Mouse (Mus musculus) neural tube, embryonic 14.5 days (tissue): Measurements from ENCODE around the gene Aoc1. TPM values are rescaled to one million over a fixed set of nuclear protein-coding genes. Genes with fewer than 3 reads are reported as not detected.
"Not testable (repeated sequence)": the region's sequence is repeated elsewhere in the genome, so short reads cannot be mapped to it uniquely, and the experiment has no call there.

Source experiments
- ATAC-seq: fragments of 200-750 bp; cut with Nextera tagmentation; 2 replicates; pipeline ENCODE4 v1.8.0; 2017; ENCODE audit warnings: low read depth, mild to moderate bottlenecking, moderate TSS enrichment, moderate library complexity
- H3K27ac ChIP-seq: fragments of 300-500 bp; sonication (generic); 2 replicates; pipeline ENCODE4 v1.5.1; 2014; ENCODE audit warnings: low read depth, mild to moderate bottlenecking, control low read depth, low read length, moderate library complexity, mixed read lengths
- H3K27me3 ChIP-seq: fragments of 300-500 bp; sonication (generic); 2 replicates; pipeline ENCODE4 v1.6.1; 2014; ENCODE audit warnings: low read length; ENCODE audit not compliant: control insufficient read depth, insufficient read depth
- H3K36me3 ChIP-seq: fragments of 300-500 bp; sonication (generic); 2 replicates; pipeline ENCODE4 v1.6.1; 2014; ENCODE audit warnings: low read length, mixed read lengths; ENCODE audit not compliant: control insufficient read depth, insufficient read depth
- H3K4me1 ChIP-seq: fragments of 300-500 bp; sonication (generic); 2 replicates; pipeline ENCODE4 v1.6.1; 2014; ENCODE audit warnings: low read length; ENCODE audit not compliant: control insufficient read depth, insufficient read depth
- H3K4me2 ChIP-seq: fragments of 300-500 bp; sonication (generic); 2 replicates; pipeline ENCODE4 v1.6.1; 2014; ENCODE audit warnings: mild to moderate bottlenecking, low read depth, low read length, control low read depth
- H3K4me3 ChIP-seq: fragments of 300-500 bp; sonication (generic); 2 replicates; pipeline ENCODE4 v1.5.1; 2014; ENCODE audit warnings: low read depth, low read length, control low read depth, mixed read lengths
- H3K9ac ChIP-seq: fragments of 300-500 bp; sonication (generic); replicated peaks from 2 replicates; pipeline ENCODE4 v1.6.1; 2014; ENCODE audit warnings: low read depth, mild to moderate bottlenecking, control low read depth, low read length, mixed read lengths
- H3K9me3 ChIP-seq: fragments of 300-500 bp; sonication (generic); 2 replicates; pipeline ENCODE4 v1.6.1; 2016; ENCODE audit warnings: low read length; ENCODE audit not compliant: control insufficient read depth
- WGBS: fragments of 180-500 bp; shearing (Covaris S2); extraction: QIAGEN DNeasy Blood & Tissue Kit; methylation state at CpG from one replicate; pipeline ENCODE4 v1.1.7; 2014; 5-methylcytosine and 5-hydroxymethylcytosine counted together
- polyA plus RNA-seq: library from polyadenylated mRNA; unstranded; fragments of >200 nt; fragmentation: Nextera tagmentation; extraction: Ambion mirVana; gene quantifications from 2 replicates; pipeline ENCODE4 v1.2.1, GENCODE M21; 2014

Gene Aoc1
- polyA plus RNA-seq, 1 experiment from 2014 or later, result not detected

DNA sequence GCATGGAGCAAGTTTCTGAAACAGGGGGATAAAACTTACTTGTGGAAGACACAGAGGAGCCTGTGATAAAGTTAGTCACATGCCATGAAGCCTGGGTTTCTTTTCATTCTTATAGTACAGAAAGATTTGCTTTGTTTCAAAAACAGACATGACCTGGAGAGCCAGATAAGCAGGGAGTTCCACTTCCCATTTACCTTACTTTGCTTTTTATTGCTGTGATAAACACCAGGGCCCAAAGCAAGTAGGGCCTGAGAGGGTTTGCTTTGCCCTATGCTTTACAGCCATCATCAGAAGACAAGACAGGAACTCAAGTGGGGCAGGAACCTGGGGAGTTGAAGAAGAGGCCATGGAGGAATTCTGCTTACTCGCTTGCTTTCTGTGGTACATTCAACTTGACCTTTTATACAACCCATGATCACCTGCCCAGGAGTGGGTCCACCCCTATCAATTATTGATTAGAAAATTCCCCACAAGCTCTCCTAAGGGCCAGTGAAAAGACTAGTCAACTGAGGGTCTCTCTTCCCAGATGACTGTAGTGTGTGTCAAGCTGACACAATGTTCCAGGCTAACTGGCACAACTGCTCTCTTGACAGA, 7.4 kb upstream of the Aoc1 start:
- 70% methylated on average over 1 of the region's 1 CpGs for WGBS
- H3K9ac ChIP-seq, result no peak overlapping the region
- ATAC-seq, result no peak
- H3K36me3 ChIP-seq, result no peaks in the 10 kb centered on the region
- no peaks in the 10 kb centered on the region for H3K4me1 ChIP-seq
- H3K27me3 ChIP-seq, result peaks cover 2% of the 10 kb centered on the region
- H3K4me2 ChIP-seq, result no peak overlapping the region
- H3K9me3 ChIP-seq, result no peaks in the 10 kb centered on the region
- H3K27ac ChIP-seq, result no peak overlapping the region
- no peak overlapping the region for H3K4me3 ChIP-seq

DNA sequence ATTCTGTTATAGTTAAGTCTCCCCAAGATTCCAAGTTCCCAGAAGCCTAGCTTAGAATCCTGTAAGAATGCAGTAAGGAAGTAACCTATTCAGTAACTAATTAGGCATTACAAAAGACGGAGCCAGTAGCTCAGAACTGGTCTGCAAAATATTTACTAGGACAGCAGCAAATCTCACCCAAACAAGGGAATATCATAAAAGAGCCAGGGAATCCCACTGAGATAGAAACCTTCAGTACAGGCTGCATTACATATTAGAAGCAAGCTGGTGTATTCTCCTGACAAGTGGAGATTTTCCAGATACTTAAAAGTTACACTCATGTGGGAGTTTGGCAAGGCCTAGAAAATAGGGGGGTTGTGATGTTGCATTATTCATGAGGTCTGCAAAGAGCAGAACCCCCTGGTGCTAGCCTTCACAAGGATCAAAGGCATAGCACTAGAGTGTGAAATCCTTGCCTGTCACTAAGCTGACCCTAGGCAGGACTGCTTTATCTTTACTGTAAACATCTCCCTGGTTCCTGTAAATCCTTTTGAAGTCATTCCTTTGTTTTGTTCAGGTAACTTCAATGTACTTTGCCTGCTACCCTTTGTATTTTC, 6.2 kb upstream of the Aoc1 start:
- not testable (repeated sequence) for H3K27ac ChIP-seq, H3K4me1 ChIP-seq, H3K4me3 ChIP-seq, H3K9me3 ChIP-seq, H3K9ac ChIP-seq, H3K36me3 ChIP-seq, H3K27me3 ChIP-seq, H3K4me2 ChIP-seq, ATAC-seq
- 4% methylated on average over 1 of the region's 1 CpGs for WGBS

GRCm38 (mm10) chr6:48867158-48867557, 5.5 kb upstream of the Aoc1 start:
- no peak for ATAC-seq
- Histone ChIP-seq H3K4me3 (no peak overlapping the region), H3K9me3 (no peaks in the 10 kb centered on the region), H3K4me1 (no peaks in the 10 kb centered on the region), H3K27ac (no peak overlapping the region), H3K27me3 (peaks cover 2% of the 10 kb centered on the region), H3K4me2 (no peak overlapping the region), H3K36me3 (no peaks in the 10 kb centered on the region), H3K9ac (no peak overlapping the region)
- WGBS, result 35% methylated on average over 4 of the region's 4 CpGs

GRCm38 (mm10) chr6:48869774-48870173, 2.9 kb upstream of the Aoc1 start:
- H3K9ac ChIP-seq, result no peak overlapping the region
- H3K4me3 ChIP-seq, result no peak overlapping the region
- no peaks in the 10 kb centered on the region for H3K9me3 ChIP-seq
- no peak overlapping the region for H3K27ac ChIP-seq
- WGBS, result 84% methylated on average over 2 of the region's 2 CpGs
- ATAC-seq, result no peak
- H3K27me3 ChIP-seq, result peaks cover 2% of the 10 kb centered on the region; the same call in 1 of the 2 replicates
- no peaks in the 10 kb centered on the region for H3K4me1 ChIP-seq
- no peak overlapping the region for H3K4me2 ChIP-seq
- H3K36me3 ChIP-seq, result no peaks in the 10 kb centered on the region

DNA sequence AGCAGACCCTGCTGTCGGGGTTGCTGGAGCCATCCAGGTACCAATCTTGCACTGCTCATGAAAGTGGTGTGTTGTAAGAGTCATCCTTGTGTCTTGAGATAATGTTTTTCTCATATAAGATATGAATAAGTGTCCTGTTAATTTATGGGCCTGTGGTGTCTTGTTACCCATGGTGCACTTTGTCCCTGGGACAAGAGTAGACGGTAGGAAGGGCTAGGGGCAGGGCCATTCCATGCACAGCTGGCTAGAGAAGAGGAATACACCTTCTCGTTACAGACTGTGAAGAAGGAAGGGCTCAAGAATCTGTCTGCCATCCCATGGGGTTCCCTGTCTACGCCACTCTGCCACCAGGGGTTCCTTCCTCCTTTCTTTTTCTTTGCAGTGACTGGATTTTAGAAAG, 1.9 kb downstream of the Aoc1 start:
- no peaks in the 10 kb centered on the region for H3K4me1 ChIP-seq
- no peaks in the 10 kb centered on the region for H3K9me3 ChIP-seq
- peaks cover 2% of the 10 kb centered on the region; the same call in 1 of the 2 replicates for H3K27me3 ChIP-seq
- H3K4me3 ChIP-seq, result no peak overlapping the region
- 82% methylated on average over 4 of the region's 4 CpGs for WGBS
- H3K4me2 ChIP-seq, result no peak overlapping the region
- H3K9ac ChIP-seq, result no peak overlapping the region
- ATAC-seq, result no peak
- no peak overlapping the region for H3K27ac ChIP-seq
- no peaks in the 10 kb centered on the region for H3K36me3 ChIP-seq

- H3K4me3 ChIP-seq, result no peak overlapping the region
- H3K9me3 ChIP-seq, result no peaks in the 10 kb centered on the region
- no peak for ATAC-seq
- H3K4me2 ChIP-seq, result no peak overlapping the region
- WGBS, result 90% methylated on average over 6 of the region's 6 CpGs
- H3K4me1 ChIP-seq, result no peaks in the 10 kb centered on the region
- no peak overlapping the region for H3K9ac ChIP-seq
- H3K36me3 ChIP-seq, result no peaks in the 10 kb centered on the region
- H3K27me3 ChIP-seq, result no peaks in the 10 kb centered on the region
- no peak overlapping the region for H3K27ac ChIP-seq
Observed at GRCm38 (mm10) chr6:48875515-48875914, 2.8 kb downstream of the Aoc1 start.

DNA sequence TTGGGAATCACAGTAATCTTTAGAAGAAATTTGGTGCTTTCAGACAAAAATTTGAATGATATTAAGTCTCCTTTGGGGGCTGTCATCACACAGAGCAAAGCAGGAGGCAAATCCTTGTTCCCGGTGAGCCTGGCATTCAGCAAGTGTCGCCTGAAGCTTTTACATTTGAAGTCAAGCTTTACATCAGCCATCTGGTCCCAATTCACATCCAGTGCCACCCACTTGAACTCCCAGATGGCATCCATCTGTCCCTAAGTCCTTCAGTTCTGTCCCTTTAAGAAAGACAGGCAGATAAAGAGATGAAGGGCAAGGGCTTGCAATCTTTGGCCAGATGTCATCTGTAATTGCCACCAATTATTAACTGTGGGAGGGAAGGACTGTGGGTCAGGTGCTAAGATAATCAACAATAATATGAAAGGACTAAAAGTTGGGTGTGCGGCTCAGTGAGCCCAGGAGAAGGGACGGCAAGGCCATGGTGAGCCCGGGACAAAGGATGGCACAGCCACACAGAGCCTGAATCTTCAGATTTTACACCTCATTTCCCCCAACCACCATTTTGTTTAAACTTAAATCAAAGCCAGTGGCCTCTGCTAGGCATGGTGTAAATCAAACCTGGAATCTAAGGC, 3.9 kb downstream of the Aoc1 start:
- Histone ChIP-seq H3K4me2 (no peak overlapping the region), H3K27me3 (no peaks in the 10 kb centered on the region), H3K9ac (no peak overlapping the region), H3K4me3 (no peak overlapping the region), H3K27ac (no peak overlapping the region), H3K4me1 (no peaks in the 10 kb centered on the region), H3K36me3 (no peaks in the 10 kb centered on the region), H3K9me3 (no peaks in the 10 kb centered on the region)
- 36% methylated on average over 5 of the region's 5 CpGs for WGBS
- ATAC-seq, result no peak

- H3K4me3 ChIP-seq, result no peak overlapping the region
- ATAC-seq, result no peak
- no peaks in the 10 kb centered on the region for H3K36me3 ChIP-seq
- no peak overlapping the region for H3K4me2 ChIP-seq
- 76% methylated on average over 4 of the region's 4 CpGs for WGBS
- H3K27ac ChIP-seq, result no peak overlapping the region
- no peak overlapping the region for H3K9ac ChIP-seq
- no peaks in the 10 kb centered on the region for H3K9me3 ChIP-seq
- no peaks in the 10 kb centered on the region for H3K27me3 ChIP-seq
- H3K4me1 ChIP-seq, result no peaks in the 10 kb centered on the region
Observed at GRCm38 (mm10) chr6:48894203-48894602, 21.5 kb downstream of the Aoc1 start.

DNA sequence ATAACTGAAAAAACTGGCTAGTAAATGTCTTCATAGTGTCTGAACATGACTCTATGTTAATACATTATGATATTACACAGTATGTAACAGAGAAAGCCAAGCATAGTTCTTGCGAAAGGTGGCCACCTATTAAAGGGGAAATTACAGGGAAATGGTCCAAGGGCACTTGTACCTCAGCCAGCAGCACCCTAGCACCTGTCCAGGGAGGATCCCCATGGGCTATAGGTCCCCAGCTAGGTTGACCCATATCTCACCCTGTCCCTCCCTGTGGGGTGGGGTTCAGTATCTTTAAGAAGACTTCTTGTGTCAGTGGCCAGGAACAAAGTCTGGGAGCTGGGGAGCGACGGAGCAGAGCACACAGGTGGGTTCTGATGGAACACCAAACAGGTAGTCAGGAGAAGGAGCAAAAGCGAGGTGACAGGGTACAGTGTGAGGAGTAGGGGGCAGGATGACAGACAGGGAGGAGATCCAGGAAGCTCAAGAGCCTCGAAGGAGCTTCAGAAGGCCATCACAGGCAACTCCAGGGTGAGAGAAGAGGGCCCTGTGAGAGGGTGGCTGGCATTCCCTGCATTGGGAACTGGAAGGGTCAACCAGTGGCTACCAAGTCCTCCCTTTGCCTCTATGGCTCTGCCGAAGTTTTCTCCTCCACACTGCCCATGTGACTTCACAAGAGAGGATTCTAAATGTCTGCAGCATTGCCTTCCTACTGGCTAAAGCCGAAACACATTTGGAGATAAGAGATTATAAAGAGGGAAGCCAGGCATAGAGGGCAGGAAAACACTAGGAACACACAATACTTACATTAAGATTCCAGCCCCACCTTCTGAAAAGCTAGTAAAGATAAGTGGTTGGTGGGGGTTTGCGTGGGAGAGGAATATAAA, 22.5 kb downstream of the Aoc1 start:
- Histone ChIP-seq H3K27ac (no peak overlapping the region), H3K9ac (no peak overlapping the region), H3K4me1 (no peaks in the 10 kb centered on the region), H3K4me3 (no peak overlapping the region), H3K36me3 (no peaks in the 10 kb centered on the region), H3K4me2 (no peak overlapping the region), H3K9me3 (no peaks in the 10 kb centered on the region), H3K27me3 (no peaks in the 10 kb centered on the region)
- 94% methylated on average over 8 of the region's 8 CpGs for WGBS
- ATAC-seq, result no peak
